Mouse (Mus musculus): ENCODE results near the gene Anks1b.

GRCm38 (mm10) chr10:90852432-90852831, 979.1 kb downstream of the Anks1b start:
- no peak for TF ChIP-seq CTCF (IDR thresholded peaks at IDR 0.05; ENCODE audit: low read depth, low read length)
- TF ChIP-seq GATA1 (IDR thresholded peaks at IDR 0.05; ENCODE audit: borderline replicate concordance, low read length): no peak

All from G1E (cell line).